Mouse (Mus musculus) heart, postnatal 14 days (tissue): Measurements from ENCODE around the gene Btg2. TPM values are rescaled to one million over a fixed set of nuclear protein-coding genes. Genes with fewer than 3 reads are reported as not detected.

Experiments used
- DNase-seq, 2 experiments: peaks; one replicate each; pipeline ENCODE4 v3.0.0; 2021 to 2022
- intact Hi-C: fragments of 180-260 bp; cut with DNase I; formaldehyde crosslinking; loops from one replicate; pipeline ENCODE4 v1.15.1; 2025
- total RNA-seq, 2 experiments: library from RNA; stranded (reverse); gene quantifications; 2 replicates each; pipeline ENCODE4 v1.2.3; 2021

Gene Btg2
- total RNA-seq, 2 experiments from 2014 or later = 37.3 to 47.7 TPM

DNA sequence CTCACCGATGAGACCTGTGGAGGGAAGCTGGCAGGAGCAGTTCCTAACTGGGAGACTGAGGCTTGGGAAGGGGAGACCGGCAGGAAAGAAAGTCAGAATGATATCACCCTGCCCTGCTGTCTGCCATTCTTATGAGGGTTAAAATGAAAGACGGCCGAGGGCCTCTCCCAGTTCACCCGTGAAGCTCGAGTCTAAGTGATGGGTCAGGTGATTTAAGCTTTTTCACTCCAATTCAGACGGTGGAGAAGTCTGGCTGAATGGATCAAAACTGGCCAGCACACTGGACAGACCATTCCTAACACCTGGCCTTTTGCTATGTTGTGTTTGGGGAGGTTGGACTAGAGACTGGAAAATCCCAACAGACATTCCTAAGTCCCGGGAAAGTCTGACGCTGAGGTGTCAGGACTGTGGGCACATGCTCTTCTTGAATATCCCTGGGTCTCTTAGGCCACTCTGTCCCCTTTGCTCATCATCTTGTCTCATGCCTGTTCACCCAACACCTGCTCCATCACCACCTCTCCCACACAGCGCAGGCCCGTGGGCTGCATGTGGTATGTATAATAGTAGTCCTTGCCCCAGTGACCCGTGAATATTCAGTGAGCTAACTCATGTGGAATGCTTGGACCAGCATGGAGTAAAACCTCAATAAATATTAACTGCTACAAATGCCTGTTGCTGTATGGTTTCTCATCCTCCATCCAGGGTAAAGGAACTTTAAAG, 20.8 kb upstream of the Btg2 start:
- peak in 1 of 2 experiments; percentile 24 for DNase-seq
- intact Hi-C loops = no loop called here

DNA sequence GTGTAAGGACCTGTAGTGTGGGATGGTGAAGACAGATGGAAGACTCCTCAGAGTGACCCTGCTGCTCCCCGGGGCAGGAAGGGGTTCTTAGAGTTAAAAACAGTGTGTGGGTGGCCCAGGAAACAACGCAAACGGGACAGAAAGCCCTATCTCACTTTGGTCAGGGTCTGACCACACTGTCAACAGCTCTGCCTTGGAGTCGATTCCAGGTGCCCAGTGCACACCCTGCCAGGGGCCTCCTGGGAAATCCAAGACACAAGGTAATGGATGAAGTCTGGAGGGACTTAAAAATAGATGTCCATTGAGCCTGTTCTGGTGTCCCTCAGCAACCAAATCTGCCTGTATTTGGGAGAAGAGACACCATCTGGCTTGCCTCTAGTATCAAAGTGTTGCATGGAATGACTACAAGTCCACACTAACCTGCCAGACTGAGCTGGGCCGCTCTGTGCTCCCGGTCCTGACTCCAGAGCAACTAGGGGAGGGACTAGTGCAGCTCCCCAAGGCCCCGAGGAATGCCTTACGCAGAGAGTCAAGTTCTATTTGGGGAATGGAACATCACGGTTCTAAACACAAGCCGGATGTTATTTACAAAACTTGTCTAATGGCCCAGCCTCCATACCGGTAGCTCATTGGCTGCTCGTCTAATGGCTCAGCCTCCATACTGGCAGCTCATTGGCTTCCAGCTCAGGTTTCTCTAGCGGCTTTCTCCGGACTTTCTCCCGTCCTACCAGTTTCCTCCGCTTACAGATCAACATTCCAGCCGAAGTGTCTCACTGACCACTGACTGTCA, 20.0 kb upstream of the Btg2 start:
- DNase-seq = peak; percentile 83 to 87
- intact Hi-C loops = loop anchor here (1.0 kb wide), 1 partner anchor 21 kb away; no protein-coding TSS in a partner anchor

DNA sequence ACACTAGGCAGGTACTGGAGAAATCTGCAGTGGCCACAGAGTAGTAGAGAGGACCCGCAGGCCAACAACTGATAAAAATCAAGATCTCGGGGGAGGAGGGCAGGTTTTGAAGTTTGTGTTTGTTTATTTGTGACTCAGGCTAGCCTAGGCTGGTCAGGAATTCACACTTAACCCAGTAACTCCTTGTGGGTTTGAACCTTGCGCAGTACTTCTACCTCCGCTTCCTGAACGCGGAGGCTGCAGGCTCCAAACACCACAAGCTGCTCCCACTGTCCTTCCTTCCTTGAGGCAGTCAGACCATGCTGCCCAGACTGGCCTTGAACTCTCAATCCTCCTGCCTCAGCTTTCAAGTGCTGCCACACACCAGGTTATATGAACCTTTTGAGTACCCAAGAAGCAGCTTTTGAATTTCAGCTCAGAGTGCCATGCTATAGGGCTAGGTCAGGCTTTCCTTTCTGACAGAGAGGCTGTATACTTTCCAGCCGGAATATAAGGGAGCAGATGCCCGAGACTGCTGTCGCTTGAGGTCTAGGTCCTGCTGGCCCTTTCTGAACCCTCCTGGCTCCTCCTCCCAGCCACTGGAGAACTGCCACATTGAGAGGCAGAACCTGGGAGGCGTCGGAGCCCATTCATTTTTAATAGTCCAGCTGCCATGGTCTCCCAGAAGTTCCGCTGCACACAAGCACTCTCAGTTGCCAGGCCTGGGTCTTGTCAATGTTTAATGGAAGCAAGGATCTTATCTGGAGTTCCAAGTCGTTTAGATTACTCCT, 19.2 kb upstream of the Btg2 start:
- intact Hi-C loops = loop anchor here (1.0 kb wide), 1 partner anchor 20 kb away; no protein-coding TSS in a partner anchor
- DNase-seq = peak; percentile 79 to 88

DNA sequence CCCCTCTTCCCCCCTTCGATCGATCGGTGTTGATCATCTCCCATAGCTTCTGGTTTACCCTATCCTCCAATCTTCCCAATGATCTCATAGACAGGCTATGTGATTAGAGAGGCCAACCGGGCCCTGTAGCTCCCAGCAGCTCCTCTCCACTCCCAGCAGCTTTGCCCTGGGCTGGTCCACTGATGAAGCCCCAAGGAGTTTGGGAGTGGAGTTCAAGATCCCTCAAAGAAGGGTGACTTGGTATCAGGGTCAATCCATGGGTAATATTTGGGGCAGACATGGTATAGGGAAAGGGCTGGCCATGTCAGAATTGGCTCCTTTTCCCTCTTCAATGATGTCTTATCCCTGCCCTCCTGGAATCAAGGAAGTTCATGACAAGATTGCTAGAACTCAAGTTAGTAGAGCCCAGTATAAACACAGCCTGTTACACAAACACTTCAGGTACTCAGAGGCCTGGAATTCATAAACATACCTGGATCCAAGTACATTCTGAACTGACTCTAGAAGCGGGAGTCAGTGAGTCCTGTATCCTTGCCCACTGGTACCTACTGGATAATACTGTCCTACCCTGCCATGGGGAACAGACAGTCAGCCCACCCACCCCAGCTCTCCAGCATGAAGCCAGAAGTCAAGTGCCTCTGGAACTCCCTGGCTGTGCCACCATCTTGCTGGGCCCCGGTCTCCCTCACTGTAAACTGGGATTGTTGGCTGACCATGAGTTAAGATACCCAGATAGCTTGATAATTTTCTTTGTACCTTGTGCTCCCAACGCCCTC, 18.3 kb upstream of the Btg2 start:
- no peak for DNase-seq
- intact Hi-C loops = no loop called here

DNA sequence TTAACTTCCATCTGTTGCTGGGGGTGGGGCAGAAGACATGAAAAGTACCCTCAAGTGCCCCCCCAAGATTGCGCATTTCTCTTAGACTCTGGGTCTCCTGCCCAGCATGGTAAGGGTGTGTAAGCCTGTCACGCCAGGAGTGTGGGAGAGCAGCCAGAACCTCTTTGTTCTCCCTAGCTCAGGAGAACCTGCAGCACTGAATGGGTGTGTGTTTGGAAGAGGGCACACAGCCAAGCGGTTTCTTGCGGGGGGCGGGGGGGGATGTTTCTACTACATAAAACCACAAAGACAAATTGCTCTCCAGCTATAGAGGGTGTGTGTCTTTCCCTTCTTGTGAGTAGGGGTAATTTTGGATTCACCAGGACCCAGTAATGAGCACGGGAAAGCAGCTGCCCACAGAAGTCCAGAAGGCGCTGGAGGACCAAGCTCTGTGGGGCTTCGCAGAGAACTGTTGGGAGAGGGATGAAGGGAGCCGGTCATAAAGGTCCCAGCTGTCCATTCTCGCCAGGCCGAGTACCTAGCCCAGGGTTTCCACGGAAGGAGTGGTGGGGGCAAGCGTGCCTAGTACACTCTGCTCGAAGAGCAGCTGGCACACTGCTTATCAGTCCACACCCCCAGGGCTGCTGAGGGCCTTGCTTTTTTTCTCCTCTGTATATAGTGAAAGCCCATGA, 17.5 kb upstream of the Btg2 start:
- DNase-seq = peak; percentile 56 to 66
- intact Hi-C loops = no loop called here

DNA sequence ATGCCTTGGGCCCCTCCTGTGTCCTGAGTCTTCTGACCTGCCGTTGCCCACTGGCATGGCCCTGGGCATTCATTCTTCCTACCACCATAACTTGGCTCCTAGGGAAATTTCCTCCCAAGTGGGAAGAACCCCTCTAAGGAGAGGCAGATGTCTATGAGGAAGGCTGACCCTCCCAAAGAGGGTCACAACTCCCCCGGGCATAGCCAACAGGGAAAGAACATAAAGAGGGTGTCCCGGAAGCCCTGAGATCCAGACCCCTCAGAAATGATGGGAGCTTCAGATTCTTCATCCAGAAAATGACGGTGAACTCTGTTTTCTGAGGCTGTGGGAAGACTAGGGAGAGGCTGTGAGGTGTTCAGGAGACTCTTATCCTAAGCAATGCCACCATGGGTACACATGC, 16.8 kb upstream of the Btg2 start:
- no peak for DNase-seq
- intact Hi-C loops = no loop called here

DNA sequence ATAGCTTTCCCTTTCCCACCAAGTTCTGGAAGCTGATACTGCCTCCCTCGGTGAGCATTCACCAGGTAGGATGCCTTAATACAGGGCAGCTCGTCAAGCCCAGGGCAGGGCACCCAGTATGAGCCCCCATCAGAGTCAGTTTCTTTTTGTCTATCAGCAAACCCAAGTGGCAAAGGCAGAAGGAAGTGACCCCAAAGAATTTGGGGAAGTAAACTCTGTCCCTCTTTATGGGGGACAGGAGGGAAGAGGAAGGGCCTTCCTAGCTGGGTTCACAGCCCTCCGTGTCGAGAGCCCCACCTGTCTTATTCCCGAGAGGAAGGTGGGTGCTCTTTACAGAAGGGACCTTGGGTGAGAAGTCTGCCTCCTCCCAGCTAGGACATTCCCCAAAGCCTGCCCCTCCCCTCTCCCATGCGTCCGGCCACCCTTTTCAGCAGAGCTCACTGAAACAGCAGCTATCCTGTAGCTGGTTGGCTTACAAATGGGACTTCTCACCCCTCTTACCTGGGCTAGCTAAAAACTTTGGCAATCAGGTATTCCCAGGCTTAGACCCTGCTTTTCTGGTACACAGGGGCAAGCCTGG, 16.2 kb upstream of the Btg2 start:
- intact Hi-C loops = no loop called here
- no peak for DNase-seq

DNA sequence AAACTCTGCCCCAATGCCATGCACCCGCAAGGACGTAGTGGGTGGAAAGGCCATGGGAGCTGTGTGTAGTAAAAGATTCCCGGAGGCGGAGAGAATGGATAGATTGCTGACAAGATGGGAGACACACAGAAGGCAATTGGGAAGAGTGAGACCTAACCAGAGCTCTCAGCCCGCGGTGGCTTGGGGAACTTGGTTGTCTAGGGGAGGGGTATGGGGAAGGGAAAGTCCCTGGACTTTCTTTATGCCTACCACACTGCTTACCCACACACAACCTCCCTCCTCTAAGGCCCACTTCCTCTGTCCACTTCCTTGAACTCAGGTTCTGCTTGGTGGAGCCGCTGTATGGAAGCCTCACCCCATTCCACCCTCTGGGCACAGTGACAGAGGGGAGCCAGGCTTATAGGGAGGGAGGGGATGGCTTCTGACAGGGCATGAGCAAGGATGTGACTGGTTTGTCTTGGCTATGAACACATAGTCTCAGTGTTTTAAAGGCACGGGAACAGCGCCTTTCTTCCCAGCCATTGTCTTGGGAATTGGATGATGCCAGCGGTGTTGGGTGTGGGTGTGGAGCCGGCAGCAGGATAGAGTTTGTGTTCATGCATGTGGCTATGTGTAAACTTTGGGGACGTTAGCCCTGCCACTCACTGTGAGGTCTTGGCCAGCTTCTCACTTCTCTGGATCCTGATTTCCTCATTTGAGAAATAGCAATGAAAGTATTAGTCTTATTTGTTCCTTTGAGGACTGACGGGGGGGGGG, 15.0 kb upstream of the Btg2 start:
- intact Hi-C loops = no loop called here
- DNase-seq = peak in 1 of 2 experiments; percentile 36

DNA sequence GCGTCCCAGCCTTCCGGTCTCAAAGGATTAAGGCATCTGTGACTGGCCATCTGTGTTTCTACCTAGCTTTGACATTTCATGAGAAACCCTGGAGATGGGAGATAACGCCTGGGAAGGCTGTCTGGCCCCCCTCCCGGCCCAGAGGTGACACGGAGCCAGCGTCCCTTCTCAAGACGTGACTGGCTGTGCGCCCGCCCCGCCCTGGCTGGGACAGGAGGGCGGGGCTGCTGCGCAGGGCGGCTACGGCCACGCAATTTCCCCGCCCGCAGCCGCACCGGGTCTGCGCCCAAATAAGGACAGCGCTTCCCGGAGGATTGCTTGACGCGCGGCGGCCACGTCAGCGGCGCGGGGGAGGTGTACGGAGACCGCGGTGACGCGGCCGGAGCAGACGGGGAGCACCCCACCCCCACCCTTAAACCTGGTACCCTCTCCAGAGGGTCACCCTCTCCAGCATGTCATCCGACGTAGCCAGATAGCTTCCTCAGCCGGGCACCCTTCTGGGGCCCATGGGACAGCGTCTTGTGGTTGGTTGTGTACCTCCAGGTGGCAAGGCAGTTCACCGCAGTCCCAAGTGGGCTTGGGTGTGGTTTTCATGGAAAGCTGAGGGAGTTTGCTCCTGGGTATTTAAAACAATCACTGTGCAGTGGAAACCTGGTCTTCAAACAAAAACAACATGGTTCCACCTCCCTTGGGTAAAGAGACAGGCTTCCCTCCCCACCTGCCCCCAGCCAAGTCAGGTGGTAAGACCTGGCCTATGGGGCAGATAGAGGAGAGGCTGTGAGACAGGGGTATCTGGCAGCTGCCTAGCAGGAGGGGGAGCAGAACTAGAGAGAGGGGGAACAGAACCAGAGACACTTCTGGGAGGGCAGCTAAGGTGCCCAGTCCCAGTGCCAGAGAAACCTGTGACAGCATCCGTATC, 14.2 kb upstream of the Btg2 start:
- intact Hi-C loops = no loop called here
- DNase-seq = peak; percentile 96 to 97

DNA sequence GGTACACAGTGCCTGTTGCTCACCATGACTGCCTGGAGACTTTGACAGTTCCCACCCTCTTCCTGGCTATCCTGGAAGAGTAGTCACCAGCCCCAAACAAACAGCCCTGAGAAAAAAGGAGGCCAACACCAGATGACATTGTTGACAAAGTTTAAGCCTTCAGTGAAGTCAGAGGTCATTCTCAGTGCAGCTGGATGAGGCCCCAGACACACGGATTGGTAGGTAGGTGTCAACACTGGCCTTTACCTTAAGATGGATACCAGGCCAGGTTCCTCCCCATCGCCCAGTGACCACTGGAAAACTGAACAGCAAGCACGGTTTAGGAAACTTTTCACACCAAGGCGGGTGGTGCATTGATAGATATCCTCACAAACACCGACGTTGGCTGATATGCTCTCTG, 13.4 kb upstream of the Btg2 start:
- intact Hi-C loops = no loop called here
- no peak for DNase-seq

DNA sequence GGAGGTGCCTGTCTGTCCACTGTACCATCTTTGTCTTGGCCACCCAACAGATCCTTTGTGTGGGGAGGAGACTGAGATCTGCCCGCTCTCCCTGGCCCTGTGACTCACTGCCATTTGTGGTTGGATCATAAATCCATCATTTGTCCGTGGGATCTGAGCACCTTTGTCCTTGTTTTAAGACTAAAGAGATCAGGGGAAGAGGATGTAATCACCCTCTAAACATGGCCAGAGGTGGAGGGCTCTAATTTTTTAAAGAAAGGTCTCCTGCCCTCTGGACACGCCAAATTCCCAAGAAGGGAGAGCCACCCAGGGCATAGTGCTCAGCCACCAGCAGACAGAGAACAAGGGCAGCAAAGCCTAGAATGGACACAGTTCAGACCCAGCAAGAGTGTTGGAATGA, 12.9 kb upstream of the Btg2 start:
- no peak for DNase-seq
- intact Hi-C loops = no loop called here

DNA sequence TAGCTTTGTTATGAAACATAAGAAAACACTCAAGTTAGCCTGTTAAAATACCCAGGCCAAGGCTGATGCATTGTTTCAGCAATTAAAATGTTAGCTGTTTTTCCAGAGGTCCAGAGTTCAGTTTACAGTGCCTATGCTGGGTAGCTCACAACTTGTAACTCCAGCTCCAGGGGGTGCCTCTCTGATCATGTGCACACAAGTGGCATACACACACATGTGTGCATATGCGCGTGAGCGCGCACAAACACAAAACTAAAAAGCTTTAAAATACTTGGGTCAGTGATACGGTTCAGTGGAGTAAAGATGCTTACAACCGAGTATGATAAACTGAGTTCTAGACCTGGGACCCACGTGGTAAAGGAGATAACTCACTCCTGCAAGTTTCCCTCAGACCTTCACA, 10.2 kb upstream of the Btg2 start:
- intact Hi-C loops = no loop called here
- no peak for DNase-seq

DNA sequence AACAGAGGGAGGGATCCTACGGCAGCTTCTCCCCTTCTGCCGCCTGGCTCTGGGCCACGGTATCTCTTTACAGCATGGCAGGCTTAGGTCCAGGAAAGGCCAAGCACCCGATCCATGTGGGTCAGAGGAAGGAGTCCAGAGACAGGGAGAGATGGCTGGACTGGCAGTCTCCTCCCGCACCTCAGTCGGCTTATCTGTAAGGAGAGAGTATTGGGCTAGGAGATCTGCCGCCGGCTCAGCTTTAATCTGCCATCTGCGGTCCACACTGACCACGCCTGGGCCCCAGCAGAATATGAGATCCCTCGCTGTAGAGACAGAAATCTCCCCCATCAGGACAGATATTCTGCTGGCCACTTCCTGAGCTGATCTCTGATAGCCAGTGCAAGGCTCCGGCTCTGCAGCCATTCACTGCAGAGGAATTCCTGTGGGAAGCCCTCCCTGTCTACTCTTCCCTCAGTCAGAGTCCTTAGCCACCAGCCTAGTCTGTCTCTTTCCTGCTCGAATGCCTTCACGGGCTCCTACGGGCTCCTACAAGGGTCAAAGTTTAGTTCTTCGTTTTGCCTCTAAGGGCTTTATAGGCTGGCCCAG, 8.0 kb upstream of the Btg2 start:
- intact Hi-C loops = no loop called here
- DNase-seq = peak; percentile 52 to 66

DNA sequence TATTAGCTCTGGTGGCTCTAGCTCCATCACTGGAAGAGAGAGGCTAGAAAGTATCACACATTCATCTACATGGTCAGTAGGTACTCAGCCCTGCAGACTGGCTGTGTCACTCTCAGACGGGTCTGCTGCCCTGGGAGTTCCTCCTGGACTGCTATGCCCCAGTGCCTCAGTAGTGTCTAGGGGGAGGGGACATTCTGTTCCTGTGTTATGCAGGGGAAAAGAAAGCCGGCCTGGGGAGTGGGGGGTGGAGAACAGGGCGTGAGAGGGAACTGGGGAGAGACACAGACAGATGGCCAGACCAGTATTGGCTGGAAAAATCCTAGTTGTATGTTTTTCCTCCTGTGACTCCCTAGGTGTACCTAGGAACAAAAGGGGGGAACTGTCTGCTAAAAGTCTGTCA, 7.1 kb upstream of the Btg2 start:
- intact Hi-C loops = no loop called here
- DNase-seq = no peak

DNA sequence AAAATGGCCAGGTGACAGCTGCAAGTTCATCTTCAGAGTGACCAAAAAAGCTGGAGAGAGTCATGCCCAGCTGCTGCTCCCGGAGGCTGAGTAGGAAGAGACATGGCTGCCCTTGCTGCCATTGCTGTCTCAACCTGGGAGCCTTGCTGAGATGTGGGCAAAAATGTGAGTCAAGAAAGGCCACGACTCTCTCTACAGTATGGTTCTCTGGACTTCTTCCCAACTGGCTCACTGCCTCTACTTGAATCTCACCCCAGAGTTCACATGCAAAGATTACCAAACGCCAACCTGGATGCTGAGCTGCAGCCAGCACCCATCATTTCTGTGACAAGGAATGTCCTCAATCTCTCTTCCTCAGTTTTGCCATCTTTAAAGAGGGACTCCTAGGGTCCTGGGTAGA, 5.2 kb upstream of the Btg2 start:
- intact Hi-C loops = no loop called here
- DNase-seq = no peak

DNA sequence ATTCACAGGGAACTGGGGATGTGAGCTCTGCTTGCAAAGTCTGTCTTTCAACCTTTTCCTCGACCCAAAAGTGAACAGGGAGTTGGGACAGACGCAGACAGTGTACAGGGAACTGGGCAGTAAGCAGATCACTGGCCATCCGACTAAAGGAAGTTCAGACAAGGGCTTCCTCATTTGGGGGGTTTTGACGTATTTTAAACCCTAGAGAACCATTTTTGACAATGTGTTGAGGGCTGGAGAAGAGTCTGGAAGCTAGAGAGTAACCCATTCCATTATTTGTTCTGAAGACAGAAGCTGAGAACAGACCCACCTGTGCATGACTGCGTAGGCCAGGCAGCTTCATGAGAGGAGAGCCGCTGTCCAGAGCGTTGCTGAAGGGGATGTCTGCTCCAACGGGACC, 4.8 kb upstream of the Btg2 start:
- intact Hi-C loops = no loop called here
- no peak for DNase-seq

DNA sequence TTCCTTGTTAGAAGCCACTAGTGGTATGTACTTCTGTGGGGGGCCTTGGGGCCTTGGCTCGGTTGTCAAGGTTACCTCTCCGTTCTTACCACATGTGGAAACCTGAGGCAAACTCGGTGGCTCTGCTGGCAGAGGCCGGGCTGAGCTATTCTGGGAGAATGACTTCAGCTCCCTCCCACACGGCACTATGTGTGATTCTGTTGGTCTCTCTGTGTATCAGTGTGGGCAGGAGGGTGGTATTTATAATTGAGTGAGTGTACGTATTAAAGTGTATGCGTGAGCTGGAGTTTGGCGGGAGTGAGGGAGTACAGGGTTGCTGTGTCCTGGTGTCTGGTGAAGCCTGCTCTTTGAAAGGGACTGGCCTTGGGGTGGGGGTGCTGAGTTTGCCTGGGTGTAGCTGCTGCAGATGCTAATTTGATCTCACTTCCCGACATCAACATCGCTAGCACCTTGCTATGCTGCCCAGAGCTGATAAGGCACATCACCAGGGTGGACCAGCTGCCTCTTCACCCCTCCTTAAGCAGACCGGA, 4.1 kb upstream of the Btg2 start:
- DNase-seq = peak; percentile 62 to 78
- intact Hi-C loops = no loop called here
